Mouse (Mus musculus) left cerebral cortex, adult 2 months (tissue): ENCODE data around the gene Gm10337. TPM values are rescaled to one million over a fixed set of nuclear protein-coding genes. Genes with fewer than 3 reads are reported as not detected.

Experiments
- DNase-seq, 2 experiments: peaks; one replicate each; pipeline ENCODE4 v3.0.0; 2021 to 2022; ENCODE audit warnings: low spot score in 2 of 2, mixed read lengths in 1 of 2; ENCODE audit errors: extremely low spot score in 1 of 2
- H3K27ac ChIP-seq: fragments of 200-600 bp; 2 replicates; pipeline ENCODE4 v1.8.1; 2022
- H3K4me3 ChIP-seq: fragments of 200-600 bp; 2 replicates; pipeline ENCODE4 v1.8.1; 2022
- CTCF ChIP-seq: fragments of 200-600 bp; IDR thresholded peaks from 2 replicates; pipeline ENCODE4 v1.8.1; 2022; ENCODE audit warnings: antibody characterized with exemption, mild to moderate bottlenecking, moderate library complexity
- intact Hi-C: fragments of 180-260 bp; cut with DNase I; formaldehyde crosslinking; loops from one replicate; pipeline ENCODE4 v1.15.1; 2025
- total RNA-seq, 2 experiments: library from RNA; stranded (reverse); gene quantifications; 2 replicates each; pipeline ENCODE4 v1.2.3; 2021

The Gm10337 gene
- total RNA-seq, 2 experiments from 2014 or later: not detected

DNA sequence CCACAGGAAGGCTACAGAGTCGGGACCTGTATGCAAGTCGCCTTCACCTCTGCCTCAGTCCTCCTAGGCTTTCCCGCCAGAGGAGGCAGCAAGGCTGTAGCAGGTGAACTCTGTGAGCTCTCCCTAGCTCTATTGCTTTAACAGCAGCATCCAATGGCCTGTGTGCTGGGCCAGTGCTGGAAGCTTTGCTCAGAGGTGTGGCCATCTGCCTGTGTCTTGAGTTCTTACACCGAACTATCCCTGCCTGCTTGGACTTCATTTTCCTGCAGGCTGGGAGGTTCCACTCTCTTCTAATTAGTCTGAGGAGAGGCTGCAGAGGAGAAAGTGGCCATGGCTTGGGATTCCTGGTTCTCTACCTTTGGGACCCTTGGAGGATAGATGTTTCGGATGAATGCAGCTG lies 8.5 kb downstream of the Gm10337 start:
- TF ChIP-seq CTCF: no peak
- Histone ChIP-seq H3K4me3 (no peak overlapping the region), H3K27ac (peak overlapping the region; percentile 93; the same call in 1 of the 2 replicates)
- intact Hi-C loops: no loop called here
- peak in 1 of 2 experiments; percentile 8 for DNase-seq

DNA sequence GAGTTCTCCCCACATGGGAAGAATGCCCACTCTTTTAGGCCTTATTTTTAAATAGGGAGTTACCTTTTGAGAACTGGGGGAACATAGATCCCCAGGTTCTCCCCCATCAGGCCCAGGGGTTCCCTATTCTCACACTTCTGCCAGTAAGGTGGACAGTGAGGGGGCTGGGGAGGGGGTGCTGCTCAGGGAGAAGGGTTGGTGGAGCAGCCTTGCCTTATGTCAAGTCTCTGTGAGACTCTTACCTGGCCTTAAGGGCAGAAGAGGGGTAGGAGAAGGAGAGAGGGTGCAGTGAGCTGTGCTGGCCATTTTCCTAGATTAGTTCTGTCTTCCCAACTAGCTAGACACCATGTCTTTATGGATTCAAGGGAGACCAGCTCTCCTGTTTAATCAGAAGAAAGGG lies 8.9 kb downstream of the Gm10337 start:
- no peak for DNase-seq
- TF ChIP-seq CTCF: no peak
- intact Hi-C loops: no loop called here
- H3K27ac ChIP-seq: no peak overlapping the region; the same call in 1 of the 2 replicates
- no peak overlapping the region for H3K4me3 ChIP-seq

DNA sequence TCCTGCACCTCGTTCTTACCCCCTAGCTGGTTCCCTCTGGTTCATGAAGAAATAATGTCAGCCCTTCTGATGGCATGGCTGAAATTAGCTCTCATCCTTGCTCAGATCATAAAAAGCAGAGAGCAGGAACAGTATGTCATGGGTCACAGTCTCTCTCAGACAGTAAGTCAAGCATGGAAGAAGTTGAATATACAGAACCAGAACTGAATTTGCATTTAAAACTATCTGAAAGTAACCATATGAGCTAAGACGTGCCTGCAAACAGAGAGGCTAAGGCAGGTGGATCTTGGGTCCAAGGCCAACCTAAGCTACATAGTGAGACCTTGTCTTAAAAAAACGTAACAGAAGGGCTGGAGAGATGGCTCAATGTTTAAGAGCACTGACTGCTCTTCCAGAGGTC lies 9.5 kb downstream of the Gm10337 start:
- intact Hi-C loops: no loop called here
- TF ChIP-seq CTCF: no peak
- no peak overlapping the region for H3K4me3 ChIP-seq
- H3K27ac ChIP-seq: no peak overlapping the region
- DNase-seq: peak in 1 of 2 experiments; percentile 3

DNA sequence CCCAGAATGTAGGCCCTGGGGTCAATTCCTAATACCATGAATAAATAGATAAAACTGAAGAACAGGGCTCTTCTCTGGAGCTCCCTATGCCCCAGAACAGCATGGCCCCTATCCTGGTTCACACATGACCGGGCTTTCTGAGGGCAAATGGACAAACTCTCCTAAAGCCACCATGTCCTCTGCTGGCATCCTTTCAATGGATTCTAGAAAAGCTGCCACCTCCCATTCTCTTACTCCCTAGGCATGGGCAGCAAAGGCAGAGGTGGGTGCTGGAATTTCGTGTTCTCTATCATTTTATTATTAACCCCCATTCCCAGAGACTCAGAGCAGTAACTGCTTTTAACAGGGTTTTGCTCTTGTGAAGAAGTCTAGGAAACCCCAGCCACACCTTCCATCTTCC lies 11.7 kb downstream of the Gm10337 start:
- Histone ChIP-seq H3K27ac (no peak overlapping the region), H3K4me3 (peak overlapping the region; percentile 59)
- peak in 1 of 2 experiments; percentile 6 for DNase-seq
- intact Hi-C loops: loop anchor here (5.0 kb wide), 1 partner anchor 108 kb away; the partner anchor contains the start of gene Sp1
- no peak for TF ChIP-seq CTCF

DNA sequence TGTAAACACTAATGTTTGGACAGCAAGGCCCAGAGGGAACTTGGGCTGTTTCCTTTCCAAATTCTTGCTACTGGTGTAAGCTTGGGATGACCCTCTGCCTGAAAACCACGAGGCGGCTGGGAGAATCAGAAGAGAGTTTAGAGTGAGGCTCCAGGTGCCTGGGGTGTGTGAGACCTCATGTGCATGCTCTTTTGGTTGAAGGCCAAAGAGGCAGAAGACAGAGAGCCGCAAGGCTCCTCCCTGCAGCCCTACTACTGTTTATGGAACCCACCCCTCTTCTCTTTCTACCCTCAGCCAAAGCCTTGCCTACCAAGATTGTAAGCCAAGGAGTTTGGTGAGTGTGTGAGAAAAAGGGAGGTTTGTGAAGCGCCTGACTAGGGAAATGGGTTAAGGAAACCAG lies 12.3 kb downstream of the Gm10337 start:
- intact Hi-C loops: loop anchor here (5.0 kb wide), 1 partner anchor 108 kb away; the partner anchor contains the start of gene Sp1
- no peak for TF ChIP-seq CTCF
- peak in 1 of 2 experiments; percentile 13 for DNase-seq
- Histone ChIP-seq H3K4me3 (peak overlapping the region; percentile 59), H3K27ac (peak overlapping the region; percentile 91)

DNA sequence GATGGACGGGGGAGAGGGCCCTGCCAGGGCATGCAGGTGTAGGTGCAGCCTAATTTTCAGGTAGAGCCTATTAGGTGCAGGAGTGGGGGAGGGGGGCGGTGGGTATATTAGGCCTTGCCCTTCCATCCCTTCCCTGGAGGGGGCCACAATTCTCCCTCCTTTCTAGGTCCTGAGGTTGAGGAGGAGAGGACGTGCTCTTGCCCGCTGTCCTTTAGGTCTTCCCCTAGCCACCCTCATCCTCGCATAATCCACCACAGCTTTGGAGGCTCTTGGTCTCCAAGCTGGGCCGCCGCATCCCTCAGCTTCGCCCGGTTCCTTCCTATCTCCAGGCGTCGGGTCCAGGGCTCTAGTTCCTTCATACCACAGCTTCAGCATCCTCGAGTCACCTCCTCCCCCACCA lies 12.8 kb downstream of the Gm10337 start:
- intact Hi-C loops: loop anchor here (5.0 kb wide), 1 partner anchor 109 kb away; the partner anchor contains the start of gene Sp1
- TF ChIP-seq CTCF: no peak; the same call in 1 of the 2 replicates
- Histone ChIP-seq H3K4me3 (peak overlapping the region; percentile 59), H3K27ac (peak overlapping the region; percentile 91)
- no peak for DNase-seq

DNA sequence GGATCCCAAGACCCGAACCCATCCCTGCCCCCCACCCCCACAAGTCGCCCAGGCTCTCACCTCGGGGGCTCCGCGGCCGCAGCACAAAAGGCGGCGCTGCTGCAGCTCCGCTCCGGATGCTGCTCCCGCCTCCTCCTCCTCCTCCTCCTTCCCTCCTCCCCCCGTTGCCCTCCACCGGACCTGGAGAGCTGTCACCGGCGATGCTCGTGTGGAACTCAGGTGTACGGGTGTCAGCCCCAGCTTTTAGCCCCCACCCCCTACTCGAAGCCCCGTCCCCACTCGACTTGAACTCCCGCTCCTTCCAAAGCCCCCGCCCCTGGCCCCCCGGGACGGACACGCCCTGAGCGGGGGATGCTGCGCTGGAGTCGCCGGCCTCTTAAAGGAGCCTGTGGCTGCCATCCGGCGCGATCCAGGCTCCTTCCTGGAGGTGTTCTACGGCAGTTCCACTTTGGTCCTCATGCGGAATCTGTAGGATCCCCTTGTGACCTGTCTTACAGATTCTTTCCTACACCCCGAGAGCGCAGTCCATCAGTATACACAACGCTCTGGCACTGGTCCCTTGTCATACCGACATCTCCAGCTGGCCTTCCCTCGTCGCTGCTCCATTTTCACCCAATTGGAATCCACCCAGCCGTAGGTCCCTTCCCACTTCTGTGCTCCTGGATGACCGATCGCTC lies 13.3 kb downstream of the Gm10337 start, which contains the start of gene Map3k12:
Gene Map3k12, minus strand, starts transcription at position 337 of the 677 bp plus-strand sequence.
- Histone ChIP-seq H3K4me3 (peak within 1 kb of the TSS; percentile 59), H3K27ac (peak within 1 kb of the TSS; percentile 91)
- TF ChIP-seq CTCF: no peak
- intact Hi-C loops: loop anchor here (1.0 to 5.0 kb wide), 2 partner anchors 47 to 110 kb away; partner anchors contain the start of genes Pcbp2 and Sp1
- DNase-seq: peak; percentile 80 to 82

DNA sequence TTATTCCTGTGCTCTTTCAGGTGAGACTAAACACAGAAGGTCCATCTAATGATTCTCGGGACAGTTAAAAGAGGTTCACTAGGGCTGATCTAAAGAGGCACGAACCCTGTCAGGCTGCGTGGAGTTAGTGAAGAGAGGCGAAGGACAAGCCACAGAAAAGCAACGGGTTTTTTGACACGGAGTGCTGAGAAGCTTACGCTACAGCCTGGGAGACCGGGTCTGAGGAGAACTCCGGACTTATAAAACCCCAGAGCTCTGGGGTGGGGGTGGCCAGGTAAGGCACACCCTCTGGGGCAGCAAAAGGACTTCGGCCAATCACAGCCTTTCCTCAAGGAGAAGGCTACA lies 14.1 kb downstream of the Gm10337 start:
- peak overlapping the region; percentile 91 for H3K27ac ChIP-seq
- no peak for TF ChIP-seq CTCF
- intact Hi-C loops: loop anchor here (1.0 to 5.0 kb wide), 2 partner anchors 47 to 110 kb away; partner anchors contain the start of genes Pcbp2 and Sp1
- peak overlapping the region; percentile 59 for H3K4me3 ChIP-seq
- DNase-seq: no peak

DNA sequence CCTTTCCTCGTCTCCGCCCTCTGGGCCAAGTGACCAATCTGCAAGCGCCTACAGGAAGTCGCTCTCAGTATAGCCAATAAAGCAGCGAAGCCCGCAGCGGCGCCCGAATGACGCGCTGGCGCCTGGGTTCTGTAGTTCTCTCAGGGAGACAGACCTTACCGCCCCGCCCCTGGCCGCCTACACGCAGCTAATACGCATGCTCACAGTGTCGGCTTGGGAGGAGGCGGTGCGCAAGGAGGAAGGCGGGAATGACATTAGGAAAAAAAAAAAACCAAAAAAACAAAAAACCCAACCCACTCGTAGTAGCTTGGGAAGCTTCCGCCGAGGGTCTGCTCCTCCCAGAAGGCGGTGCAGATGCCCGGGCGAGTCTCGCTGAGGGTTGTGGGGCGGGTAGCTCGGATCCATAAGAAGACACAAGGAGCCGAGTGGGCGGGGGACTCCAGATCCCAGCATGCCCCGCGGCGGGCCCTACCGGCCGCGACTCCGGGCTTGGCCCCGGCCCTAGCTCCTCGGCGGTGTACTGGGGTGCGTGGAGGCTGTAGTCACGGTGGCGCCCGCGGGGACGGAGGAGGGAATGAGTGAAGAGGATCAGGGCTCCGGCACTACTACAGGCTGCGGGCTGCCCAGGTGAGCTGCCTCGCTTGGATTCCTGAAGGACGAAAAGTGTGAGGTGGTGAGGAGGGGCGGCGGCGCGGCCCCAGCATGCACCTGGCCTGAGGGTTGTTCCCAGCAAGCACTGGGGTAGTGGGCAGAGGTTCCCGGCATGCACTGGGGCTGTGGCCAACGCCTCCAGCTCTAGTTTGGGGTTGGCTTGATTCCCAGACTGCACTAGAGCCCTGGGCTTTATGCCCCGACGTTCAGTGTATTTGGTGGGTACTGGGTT lies 14.7 kb downstream of the Gm10337 start, which contains the start of gene Tarbp2:
Gene Tarbp2, plus strand, starts transcription at position 217 of the 883 bp plus-strand sequence.
- Histone ChIP-seq H3K4me3 (peak within 1 kb of the TSS; percentile 91), H3K27ac (peak within 1 kb of the TSS; percentile 100)
- DNase-seq: peak; percentile 99 to 100
- no peak for TF ChIP-seq CTCF
- intact Hi-C loops: loop anchor here (1.0 to 5.0 kb wide), 4 partner anchors 28 to 153 kb away; partner anchors contain the start of genes Pcbp2 and Sp1

DNA sequence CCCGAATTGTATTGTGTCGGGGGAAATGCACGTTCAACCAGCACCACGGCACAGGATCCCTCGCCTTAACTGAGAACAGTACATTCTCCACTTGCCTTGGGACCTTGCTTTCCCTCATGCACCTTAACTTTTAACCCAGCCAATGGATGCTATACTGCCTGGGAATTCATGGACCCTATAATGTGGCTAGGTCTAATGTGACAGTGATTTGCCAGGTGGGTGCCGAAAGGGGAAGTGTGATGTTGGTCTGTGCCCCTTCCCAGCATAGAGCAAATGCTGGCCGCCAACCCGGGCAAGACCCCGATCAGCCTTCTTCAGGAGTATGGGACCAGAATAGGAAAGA lies 15.3 kb downstream of the Gm10337 start:
- no peak for DNase-seq
- intact Hi-C loops: loop anchor here (1.0 to 5.0 kb wide), 3 partner anchors 27 to 152 kb away; partner anchors contain the start of gene Sp1
- no peak for TF ChIP-seq CTCF

More for the DNA sequence above, 15.3 kb downstream of the Gm10337 start:
- peak overlapping the region; percentile 100 for H3K27ac ChIP-seq
- peak overlapping the region; percentile 91 for H3K4me3 ChIP-seq
